Mouse (Mus musculus) embryonic facial prominence, embryonic 13.5 days (tissue): ENCODE data around the gene Nat8f6. TPM values are rescaled to one million over a fixed set of nuclear protein-coding genes. Genes with fewer than 3 reads are reported as not detected.
"Not testable (repeated sequence)": the region's sequence is repeated elsewhere in the genome, so short reads cannot be mapped to it uniquely, and the experiment has no call there.

Experiments
- ATAC-seq: fragments of 200-750 bp; cut with Nextera tagmentation; 2 replicates; pipeline ENCODE4 v1.8.0; 2017; ENCODE audit warnings: low read depth; ENCODE audit not compliant: insufficient number of reproducible peaks, insufficient read depth, low FRiP score, low TSS enrichment
- H3K27ac ChIP-seq: fragments of 300-500 bp; sonication (generic); 2 replicates; pipeline ENCODE4 v1.5.1; 2015; ENCODE audit warnings: moderate library complexity, mild to moderate bottlenecking, inconsistent platforms
- H3K27me3 ChIP-seq: fragments of 300-500 bp; sonication (generic); 2 replicates; pipeline ENCODE4 v1.6.1; 2015; ENCODE audit warnings: mild to moderate bottlenecking, inconsistent platforms
- H3K36me3 ChIP-seq: fragments of 300-500 bp; sonication (generic); 2 replicates; pipeline ENCODE4 v1.6.1; 2015; ENCODE audit warnings: mild to moderate bottlenecking, inconsistent platforms
- H3K4me1 ChIP-seq: fragments of 300-500 bp; sonication (generic); 2 replicates; pipeline ENCODE4 v1.6.1; 2015; ENCODE audit warnings: inconsistent platforms
- H3K4me2 ChIP-seq: fragments of 300-500 bp; sonication (generic); 2 replicates; pipeline ENCODE4 v1.6.1; 2015; ENCODE audit warnings: moderate library complexity, mild to moderate bottlenecking, inconsistent platforms
- H3K4me3 ChIP-seq: fragments of 300-500 bp; sonication (generic); 2 replicates; pipeline ENCODE4 v1.5.1; 2015; ENCODE audit warnings: mild to moderate bottlenecking, inconsistent platforms
- H3K9ac ChIP-seq: fragments of 300-500 bp; sonication (generic); 2 replicates; pipeline ENCODE4 v1.6.1; 2015; ENCODE audit warnings: mild to moderate bottlenecking, inconsistent platforms
- H3K9me3 ChIP-seq: fragments of 300-500 bp; sonication (generic); 2 replicates; pipeline ENCODE4 v1.6.1; 2016; ENCODE audit warnings: inconsistent platforms
- WGBS: fragments of 180-500 bp; shearing (Covaris S2); methylation state at CpG from one replicate; pipeline ENCODE4 v1.1.7; 2015; ENCODE audit warnings: mixed read lengths; 5-methylcytosine and 5-hydroxymethylcytosine counted together
- polyA plus RNA-seq: library from polyadenylated mRNA; unstranded; fragments of >200 nt; fragmentation: Nextera tagmentation; extraction: Ambion mirVana; gene quantifications from 2 replicates; pipeline ENCODE4 v1.2.1, GENCODE M21; 2015

Gene Nat8f6
- polyA plus RNA-seq, 1 experiment from 2014 or later, result not detected

DNA sequence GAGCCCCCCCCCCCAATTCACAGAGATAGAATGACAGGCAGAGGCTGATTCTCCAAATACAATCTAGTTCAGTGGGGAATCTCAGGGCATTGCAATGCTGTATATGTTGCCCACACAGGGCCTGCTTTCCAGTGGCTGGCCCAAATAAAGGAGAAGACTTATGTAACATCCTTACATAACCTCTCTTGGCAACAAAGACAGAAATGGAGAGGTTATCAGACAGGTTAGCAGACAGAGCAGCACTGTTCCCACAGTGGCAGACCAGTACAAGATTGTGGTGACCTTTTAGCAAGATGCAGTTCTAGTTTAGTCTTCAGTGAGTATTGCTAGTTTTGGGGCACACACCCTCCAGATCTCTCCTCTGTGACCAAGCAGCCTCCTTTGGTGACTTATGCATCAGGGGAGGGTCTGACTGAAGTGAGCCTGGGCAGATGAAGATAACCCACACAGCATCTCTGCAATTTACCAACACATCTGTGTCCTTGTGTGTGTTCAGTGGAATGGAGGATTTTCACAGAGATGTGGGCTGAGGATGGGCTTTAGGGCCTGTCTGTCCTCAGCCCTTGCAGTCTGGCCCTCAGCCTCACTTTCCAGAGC, 13.8 kb upstream of the Nat8f6 start:
- not testable (repeated sequence) for H3K27ac ChIP-seq, H3K27me3 ChIP-seq, H3K4me2 ChIP-seq, ATAC-seq, H3K9me3 ChIP-seq, H3K4me1 ChIP-seq, H3K36me3 ChIP-seq, H3K9ac ChIP-seq, H3K4me3 ChIP-seq

DNA sequence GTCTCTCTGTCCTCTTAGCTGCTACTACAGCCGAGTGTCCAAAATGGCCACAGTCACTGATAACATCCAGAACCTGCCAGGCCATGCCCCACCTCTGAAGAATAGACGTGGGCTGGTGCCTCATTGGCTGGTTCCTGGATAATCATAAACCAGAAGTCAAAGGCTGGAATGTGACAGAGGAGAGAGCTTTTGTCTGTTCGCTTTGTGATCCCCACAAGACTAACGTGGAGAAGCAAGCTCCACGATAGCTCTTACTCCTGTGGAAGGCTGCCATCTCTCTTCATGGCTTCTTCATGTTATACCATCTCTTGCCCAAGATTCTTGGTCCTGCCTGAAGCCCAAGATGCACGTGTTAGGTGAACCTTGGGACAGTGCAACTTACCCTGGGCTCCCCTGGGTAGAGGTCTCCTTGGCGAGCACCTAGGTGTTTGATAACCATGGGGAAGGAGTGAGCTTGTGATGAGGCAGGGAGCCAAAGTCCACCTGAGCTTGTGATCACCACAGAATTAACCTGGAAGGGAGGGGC, 11.1 kb upstream of the Nat8f6 start, which contains the start of gene Nat8:
TSS of gene Nat8 (minus strand) at position 287 of the 526 bp plus-strand sequence.
- no peaks in the 10 kb centered on the region for H3K27me3 ChIP-seq
- ATAC-seq, result no peak
- H3K4me3 ChIP-seq, result no peak within 1 kb of the TSS
- H3K4me2 ChIP-seq, result no peak within 1 kb of the TSS
- no peaks in the 10 kb centered on the region for H3K4me1 ChIP-seq
- WGBS, result 84% methylated on average over 7 of the region's 7 CpGs
- H3K9ac ChIP-seq, result no peak within 1 kb of the TSS
- H3K27ac ChIP-seq, result no peak within 1 kb of the TSS
- H3K9me3 ChIP-seq, result no peaks in the 10 kb centered on the region
- H3K36me3 ChIP-seq, result no peaks in the 10 kb centered on the region

DNA sequence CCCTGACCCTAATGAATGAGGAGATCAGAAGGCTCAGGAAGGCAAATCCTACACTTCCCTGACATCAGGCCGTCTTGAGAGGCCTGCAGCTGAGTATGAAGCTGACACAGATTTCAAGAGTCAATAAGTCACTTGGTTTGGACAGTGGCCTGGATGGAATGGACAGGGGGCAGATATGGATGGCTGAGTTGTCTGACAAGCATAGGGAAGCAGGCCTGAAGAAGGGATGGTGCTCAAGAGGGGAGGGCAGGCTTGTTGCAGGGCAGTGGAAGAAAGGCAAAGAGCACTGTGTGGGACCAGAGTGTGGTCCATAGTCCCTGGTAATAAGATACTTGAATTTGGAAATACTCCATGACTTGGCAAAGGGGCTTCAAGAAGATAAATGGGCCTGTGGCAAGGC, 8.7 kb upstream of the Nat8f6 start:
- Histone ChIP-seq H3K4me1 (no peaks in the 10 kb centered on the region), H3K4me3 (no peak overlapping the region), H3K27me3 (no peaks in the 10 kb centered on the region), H3K9ac (no peak overlapping the region), H3K27ac (no peak overlapping the region), H3K4me2 (no peak overlapping the region), H3K36me3 (no peaks in the 10 kb centered on the region), H3K9me3 (no peaks in the 10 kb centered on the region)
- no peak for ATAC-seq
- 58% methylated on average over 1 of the region's 1 CpGs for WGBS

DNA sequence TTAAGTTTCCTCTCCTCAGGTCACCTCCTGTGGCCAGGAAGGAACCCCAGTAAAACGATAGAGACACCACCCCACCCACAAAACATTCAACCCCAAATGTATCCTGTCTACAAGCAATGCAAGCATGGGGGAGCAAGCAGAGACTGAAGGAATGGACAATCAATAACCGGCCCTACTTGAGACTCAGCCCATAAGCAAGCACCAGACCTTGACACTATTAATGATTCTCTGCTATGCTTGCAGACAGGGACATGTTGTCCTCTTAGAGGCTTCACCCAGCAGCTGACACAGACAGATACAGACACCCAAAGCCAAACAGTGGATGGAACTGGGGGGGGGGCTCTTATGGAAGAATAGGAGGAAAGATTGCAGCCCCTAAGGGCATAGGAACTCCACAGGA, 5.1 kb upstream of the Nat8f6 start:
- Histone ChIP-seq H3K9me3 (no peaks in the 10 kb centered on the region), H3K9ac (no peak overlapping the region), H3K27ac (no peak overlapping the region), H3K27me3 (no peaks in the 10 kb centered on the region), H3K4me2 (no peak overlapping the region), H3K4me1 (no peaks in the 10 kb centered on the region), H3K36me3 (no peaks in the 10 kb centered on the region), H3K4me3 (no peak overlapping the region)
- WGBS, result 86% methylated on average over 2 of the region's 2 CpGs
- ATAC-seq, result no peak

DNA sequence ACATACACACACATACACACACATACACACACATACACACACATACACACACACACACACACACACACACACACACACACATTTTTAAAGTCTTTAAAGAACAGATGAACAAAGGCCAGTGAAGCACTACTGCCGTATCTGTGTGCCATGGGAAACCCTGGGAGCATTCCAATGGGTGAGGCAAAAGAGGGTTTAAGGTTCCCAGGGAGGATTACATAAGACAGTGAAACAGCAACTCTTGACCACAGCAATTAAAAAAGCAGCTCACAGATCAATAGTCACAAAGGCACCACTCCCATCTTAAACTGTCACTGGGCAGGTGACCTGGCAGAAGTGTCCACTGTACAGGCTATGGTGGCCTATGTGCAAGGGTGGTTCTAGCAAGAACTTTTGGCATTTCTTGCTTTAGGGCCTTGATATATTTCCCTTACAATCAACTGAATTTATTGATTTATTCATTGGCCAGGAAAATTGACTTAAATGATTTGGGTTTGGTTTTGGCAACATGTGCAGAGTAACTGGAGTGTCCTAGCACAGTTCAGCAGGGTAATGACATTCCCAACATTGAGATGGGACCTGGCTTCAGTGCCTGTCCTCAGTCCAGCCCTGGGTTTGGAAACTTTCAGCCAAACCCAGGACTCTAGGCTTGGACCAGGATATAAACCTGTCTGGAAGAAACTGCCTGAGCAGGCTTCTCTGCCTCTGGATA, 2.8 kb upstream of the Nat8f6 start:
- H3K4me3 ChIP-seq, result no peak overlapping the region
- H3K27me3 ChIP-seq, result no peaks in the 10 kb centered on the region
- no peak overlapping the region for H3K9ac ChIP-seq
- no peak for ATAC-seq
- no peaks in the 10 kb centered on the region for H3K36me3 ChIP-seq
- no peaks in the 10 kb centered on the region for H3K4me1 ChIP-seq
- WGBS, result 88% methylated on average over 1 of the region's 1 CpGs
- no peak overlapping the region for H3K27ac ChIP-seq
- no peaks in the 10 kb centered on the region for H3K9me3 ChIP-seq
- no peak overlapping the region for H3K4me2 ChIP-seq

DNA sequence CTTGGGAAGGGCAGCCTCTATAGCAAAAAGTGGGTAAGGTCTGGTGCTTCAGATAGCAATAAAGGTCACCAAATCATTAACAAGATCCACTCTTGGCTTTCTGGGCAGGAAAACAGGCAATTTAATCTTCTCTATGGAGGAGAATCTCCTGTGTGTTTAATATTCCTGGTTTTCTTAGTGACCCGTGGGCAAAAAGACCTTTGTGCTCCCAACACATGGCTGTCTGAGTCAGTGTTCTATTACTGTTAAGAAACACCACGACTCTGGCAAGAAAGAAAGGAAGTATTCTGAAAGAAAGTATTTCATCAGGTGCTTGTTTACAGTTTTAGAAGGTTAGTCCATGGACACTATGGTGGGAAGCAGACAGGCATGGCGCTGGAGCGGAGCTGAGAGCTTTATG, 1.5 kb upstream of the Nat8f6 start:
- H3K4me2 ChIP-seq, result no peak overlapping the region
- no peak overlapping the region for H3K27ac ChIP-seq
- H3K27me3 ChIP-seq, result no peaks in the 10 kb centered on the region
- ATAC-seq, result no peak
- WGBS, result 84% methylated on average over 4 of the region's 4 CpGs
- no peak overlapping the region for H3K4me3 ChIP-seq
- no peak overlapping the region for H3K9ac ChIP-seq
- no peaks in the 10 kb centered on the region for H3K36me3 ChIP-seq
- H3K9me3 ChIP-seq, result no peaks in the 10 kb centered on the region
- no peaks in the 10 kb centered on the region for H3K4me1 ChIP-seq

DNA sequence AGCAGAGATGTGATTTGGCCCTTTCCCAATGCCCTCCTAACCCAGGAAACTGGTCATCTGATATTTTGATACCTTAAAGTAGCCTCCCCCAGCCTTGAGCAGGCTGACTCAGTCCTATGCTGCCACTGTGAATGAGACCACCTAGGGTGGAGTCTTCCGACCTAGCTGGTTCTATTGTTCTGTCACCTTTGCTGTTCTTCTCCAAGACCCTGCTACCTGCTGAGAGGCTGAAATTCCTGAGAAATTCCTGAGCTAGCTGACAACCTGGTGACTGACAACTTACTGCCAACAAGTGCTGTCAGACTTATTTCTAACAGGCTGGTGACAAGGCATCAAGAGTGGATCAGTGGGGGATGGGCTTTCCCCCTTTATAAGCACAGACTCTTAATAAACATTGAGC, 2.4 kb downstream of the Nat8f6 start:
- H3K9me3 ChIP-seq, result no peaks in the 10 kb centered on the region
- H3K36me3 ChIP-seq, result no peaks in the 10 kb centered on the region
- WGBS, result 47% methylated on average over 1 of the region's 1 CpGs
- no peak for ATAC-seq
- H3K4me1 ChIP-seq, result no peaks in the 10 kb centered on the region
- no peak overlapping the region for H3K4me2 ChIP-seq
- no peaks in the 10 kb centered on the region for H3K27me3 ChIP-seq
- no peak overlapping the region for H3K4me3 ChIP-seq
- no peak overlapping the region for H3K9ac ChIP-seq
- H3K27ac ChIP-seq, result no peak overlapping the region

DNA sequence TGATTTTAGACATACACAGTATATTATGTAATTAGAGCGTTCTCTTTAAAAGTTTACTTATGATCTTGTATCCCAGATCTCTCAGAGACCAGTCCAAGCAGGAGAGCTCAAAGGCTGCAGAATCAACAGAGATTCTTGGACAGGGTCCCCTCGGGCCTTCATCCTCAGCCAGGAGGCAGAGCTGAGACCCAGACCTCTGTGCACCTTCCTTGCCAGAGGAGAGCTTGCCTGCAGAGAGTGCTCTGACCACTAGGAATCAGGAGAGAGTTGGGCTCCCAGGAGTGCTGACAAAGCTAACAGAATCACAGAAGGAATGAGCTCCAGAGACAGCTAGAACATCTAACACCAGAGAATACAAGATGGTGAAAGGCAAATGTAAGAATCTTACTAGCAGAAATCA, 7.4 kb downstream of the Nat8f6 start:
- Histone ChIP-seq H3K4me1 (no peaks in the 10 kb centered on the region), H3K36me3 (no peaks in the 10 kb centered on the region), H3K27ac (no peak overlapping the region), H3K27me3 (no peaks in the 10 kb centered on the region), H3K4me3 (no peak overlapping the region), H3K9ac (no peak overlapping the region), H3K9me3 (no peaks in the 10 kb centered on the region), H3K4me2 (no peak overlapping the region)
- no peak for ATAC-seq
- WGBS, result 87% methylated on average over 2 of the region's 2 CpGs

DNA sequence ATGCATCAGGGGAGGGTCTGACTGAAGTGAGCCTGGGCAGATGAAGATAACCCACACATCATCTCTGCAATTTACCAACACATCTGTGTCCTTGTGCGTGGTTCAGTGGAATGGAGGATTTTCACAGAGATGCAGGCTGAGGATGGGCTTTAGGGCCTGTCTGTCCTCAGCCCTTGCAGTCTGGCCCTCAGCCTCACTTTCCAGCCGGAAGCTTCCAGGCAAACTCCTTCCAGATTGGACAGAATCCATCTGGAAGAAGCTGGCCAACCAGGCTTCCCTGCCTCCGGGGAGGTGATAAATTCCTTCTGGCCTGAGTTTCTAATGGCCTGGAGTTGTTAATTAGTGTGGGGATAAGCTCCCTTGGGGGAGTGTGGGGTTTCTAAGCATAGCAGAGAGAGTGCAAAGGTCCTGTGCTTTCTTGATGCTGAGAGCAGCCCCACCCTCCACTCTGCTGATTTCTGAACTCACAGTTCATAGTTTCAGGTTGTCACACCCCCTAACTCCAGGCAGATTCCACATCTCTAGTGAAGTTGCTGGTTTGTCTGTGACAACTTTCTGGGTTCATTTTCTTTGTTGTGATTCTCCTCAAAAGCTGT, 9.7 kb downstream of the Nat8f6 start:
- not testable (repeated sequence) for H3K27ac ChIP-seq, H3K27me3 ChIP-seq, H3K4me2 ChIP-seq, H3K36me3 ChIP-seq, ATAC-seq, H3K4me3 ChIP-seq, H3K4me1 ChIP-seq, H3K9me3 ChIP-seq, H3K9ac ChIP-seq
- WGBS, result 55% methylated on average over 3 of the region's 3 CpGs

DNA sequence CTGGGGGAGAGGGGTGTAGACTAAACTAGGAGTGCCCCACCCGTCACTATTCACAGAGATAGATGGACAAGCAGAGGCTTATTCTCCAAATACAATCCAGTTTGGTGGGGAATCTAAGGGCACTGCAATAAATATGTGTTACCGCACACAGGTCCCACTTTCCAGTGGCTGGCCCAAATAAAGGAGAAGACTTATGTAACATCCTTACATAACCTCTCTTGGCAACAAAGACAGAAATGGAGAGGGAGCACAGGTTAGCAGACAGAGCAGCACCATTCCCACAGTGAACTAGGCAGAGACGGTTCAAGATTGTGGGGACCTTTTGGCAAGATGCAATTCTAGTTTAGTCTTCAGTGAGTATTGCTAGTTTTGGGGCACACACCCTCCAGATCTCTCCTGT, 10.2 kb downstream of the Nat8f6 start:
- H3K4me3 ChIP-seq, H3K27me3 ChIP-seq, H3K36me3 ChIP-seq, H3K9ac ChIP-seq, H3K4me2 ChIP-seq, H3K27ac ChIP-seq, ATAC-seq, H3K4me1 ChIP-seq, H3K9me3 ChIP-seq: not testable (repeated sequence)
- WGBS, result 96% methylated on average over 3 of the region's 3 CpGs

DNA sequence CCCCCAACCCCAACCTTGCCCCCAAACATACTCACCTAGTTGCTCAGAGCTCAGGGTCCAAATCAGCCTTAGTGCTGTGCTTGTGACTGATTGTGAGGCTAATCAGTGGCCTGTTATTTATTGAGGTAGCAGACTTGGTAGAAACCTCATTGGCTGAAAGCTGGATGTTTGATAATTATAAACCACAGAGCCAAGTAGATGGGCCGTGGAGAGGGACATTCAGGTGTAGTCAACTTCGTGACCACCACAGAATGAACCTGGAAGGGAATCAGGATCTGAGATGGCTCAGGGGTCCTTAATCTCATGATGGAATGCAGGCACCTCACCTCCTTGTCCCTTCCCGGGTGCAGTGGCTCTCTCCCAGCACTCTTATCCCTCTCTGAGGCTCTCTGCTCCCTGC, 11.0 kb downstream of the Nat8f6 start:
- H3K27ac ChIP-seq, H3K9me3 ChIP-seq, H3K36me3 ChIP-seq, H3K27me3 ChIP-seq, ATAC-seq, H3K4me3 ChIP-seq, H3K9ac ChIP-seq, H3K4me2 ChIP-seq, H3K4me1 ChIP-seq: not testable (repeated sequence)
- 75% methylated on average over 3 of the region's 3 CpGs for WGBS

DNA sequence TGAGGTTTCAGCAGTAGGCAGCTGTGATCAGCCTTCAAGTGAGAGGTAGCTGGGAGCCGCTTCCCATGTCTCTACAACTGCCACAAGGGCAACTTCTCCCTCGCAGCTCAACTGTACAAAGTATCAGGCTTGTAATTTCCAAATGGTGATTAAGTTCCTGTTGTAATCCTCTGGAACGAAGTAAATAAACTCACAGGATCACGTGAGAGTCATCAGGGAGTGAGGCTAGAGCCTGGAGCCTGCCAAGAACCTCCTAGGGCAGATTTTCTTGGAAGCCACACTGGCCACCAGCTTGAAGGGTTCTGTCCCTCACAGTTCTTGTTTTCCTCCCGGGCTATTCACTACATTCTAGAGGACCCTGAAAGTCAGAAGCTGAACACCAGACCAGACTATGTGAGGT, 17.6 kb downstream of the Nat8f6 start:
- not testable (repeated sequence) for H3K4me3 ChIP-seq, H3K36me3 ChIP-seq, H3K4me1 ChIP-seq, ATAC-seq, H3K9me3 ChIP-seq, H3K4me2 ChIP-seq, H3K9ac ChIP-seq, H3K27ac ChIP-seq, H3K27me3 ChIP-seq
- WGBS, result 70% methylated on average over 5 of the region's 5 CpGs
